Mouse (Mus musculus): ENCODE data around the gene Ezh1. TPM values are rescaled to one million over a fixed set of nuclear protein-coding genes. Genes with fewer than 3 reads are reported as not detected.

Ezh1 gene
- total RNA-seq, 2 experiments from 2014 or later = 55.7 to 62.7 TPM

- DNase-seq (ENCODE audit: low spot score in 2 of 2) = no peak
Measured at GRCm38 (mm10) chr11:101247521-101248030, 21.3 kb upstream of the Ezh1 start.

DNA sequence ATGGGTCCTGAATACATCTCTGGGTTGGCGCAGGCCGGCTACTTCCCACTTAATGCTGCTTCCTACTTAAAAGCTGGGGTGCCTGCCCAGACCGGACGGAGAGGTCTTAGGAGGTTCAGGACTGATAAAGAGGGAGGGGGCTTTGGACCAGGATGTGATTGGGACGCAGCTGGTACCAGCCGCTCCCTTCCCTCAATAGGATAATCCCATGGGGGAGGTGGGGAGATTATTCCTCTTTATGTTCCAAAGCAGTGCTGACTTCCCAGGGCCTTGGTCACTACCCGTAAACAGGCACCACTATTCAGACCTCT, 20.4 kb upstream of the Ezh1 start:
- DNase-seq (ENCODE audit: low spot score in 2 of 2) = no peak

DNA sequence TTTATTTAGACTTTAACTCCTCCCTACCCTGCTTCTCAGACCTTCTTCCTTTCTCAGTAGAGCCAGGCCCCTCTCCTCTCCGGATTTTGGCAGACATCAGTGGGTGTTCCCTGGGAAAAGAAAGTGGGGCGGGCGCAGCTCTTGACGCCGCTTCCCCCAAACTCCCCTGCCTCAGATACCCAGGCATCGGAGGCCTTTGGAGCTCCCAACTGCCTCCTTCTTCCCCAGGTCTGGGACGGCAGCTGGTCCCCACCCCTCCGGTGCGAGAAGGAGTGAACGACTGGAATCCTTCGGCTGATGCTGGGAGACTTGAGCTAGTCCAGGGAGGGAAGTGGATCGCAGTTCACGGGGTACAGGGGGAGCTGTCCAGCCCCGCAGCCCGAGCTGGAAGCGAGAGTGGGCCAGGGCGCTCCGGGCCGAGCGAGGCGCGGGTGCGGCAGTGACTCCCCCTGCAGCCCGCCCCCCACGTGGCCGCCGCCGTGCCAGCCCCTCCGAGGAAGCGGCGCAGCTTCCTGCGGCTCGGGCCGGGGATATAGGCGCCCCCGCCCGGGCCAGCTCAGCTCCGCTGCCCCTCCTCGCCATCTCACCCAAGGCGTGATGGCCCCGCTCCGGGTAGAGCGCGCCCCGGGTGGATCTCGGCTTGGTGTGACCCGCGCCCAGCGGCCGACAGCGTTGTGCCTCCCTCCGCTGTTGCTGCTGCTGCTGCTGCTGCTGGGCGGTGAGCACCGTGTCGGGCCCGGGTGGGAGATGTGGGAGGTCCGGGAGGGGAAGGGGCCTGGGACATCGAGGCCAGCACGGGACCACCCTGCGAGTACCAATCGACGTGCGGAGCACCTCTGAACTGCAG, 19.8 kb upstream of the Ezh1 start, which contains the start of gene Ramp2:
Ramp2 (plus strand) TSS at position 174 of the 847 bp plus-strand sequence.
- peak in 1 of 2 experiments; percentile 27 for DNase-seq (ENCODE audit: low spot score in 2 of 2)

DNA sequence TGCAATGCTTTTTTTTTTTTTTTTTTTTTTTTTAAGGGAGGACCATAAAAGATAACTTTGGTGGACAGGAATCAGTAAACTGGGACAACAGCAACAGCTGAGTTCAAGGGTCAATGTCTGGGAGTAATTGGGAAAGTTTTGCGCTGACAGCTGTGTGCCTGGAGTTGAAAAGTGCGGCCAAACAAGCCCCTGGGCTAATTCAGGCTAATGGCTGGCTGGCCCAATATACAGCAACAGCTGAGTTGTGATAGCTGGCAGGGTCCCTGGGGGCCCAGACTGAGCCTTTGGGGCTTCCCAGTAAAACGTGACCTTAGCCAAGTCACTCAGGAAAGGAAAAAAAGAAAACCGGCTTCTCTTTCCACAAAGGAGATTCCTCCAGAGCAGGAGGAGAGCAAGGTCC, 18.8 kb upstream of the Ezh1 start:
- DNase-seq (ENCODE audit: low spot score in 2 of 2) = no peak

GRCm38 (mm10) chr11:101238071-101238647, 11.9 kb upstream of the Ezh1 start:
- DNase-seq (ENCODE audit: low spot score in 2 of 2) = peak; percentile 26 to 39

- no peak for DNase-seq (ENCODE audit: low spot score in 2 of 2)
Measured at GRCm38 (mm10) chr11:101236782-101237181, 10.5 kb upstream of the Ezh1 start.

GRCm38 (mm10) chr11:101235429-101235828, 9.2 kb upstream of the Ezh1 start:
- no peak for DNase-seq (ENCODE audit: low spot score in 2 of 2)

DNA sequence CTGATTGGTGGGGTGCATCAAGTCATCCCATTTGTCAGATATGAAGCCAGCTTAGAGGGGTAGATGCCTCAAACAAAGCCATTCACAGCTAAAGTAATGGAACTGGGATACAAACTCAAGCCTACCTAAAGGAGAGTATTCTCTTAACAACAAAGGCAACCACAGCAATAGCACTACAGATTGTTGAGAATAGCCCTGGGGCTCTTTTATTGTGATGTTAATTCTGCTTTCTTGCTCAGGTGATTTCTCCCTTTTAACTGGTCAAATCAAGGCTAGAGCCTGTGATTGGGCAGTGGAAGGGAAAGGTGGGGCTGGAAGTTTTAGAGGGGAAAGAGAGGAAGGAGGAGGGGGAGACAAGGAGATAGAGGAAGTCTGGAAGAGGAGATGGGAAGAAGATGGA, 7.9 kb upstream of the Ezh1 start:
- no peak for DNase-seq (ENCODE audit: low spot score in 2 of 2)

- DNase-seq (ENCODE audit: low spot score in 2 of 2) = no peak
Measured at GRCm38 (mm10) chr11:101233240-101233639, 7.0 kb upstream of the Ezh1 start.

GRCm38 (mm10) chr11:101232010-101232839, 6.0 kb upstream of the Ezh1 start:
- no peak for DNase-seq (ENCODE audit: low spot score in 2 of 2)

- no peak for DNase-seq (ENCODE audit: low spot score in 2 of 2)
Measured at GRCm38 (mm10) chr11:101230991-101231871, 5.0 kb upstream of the Ezh1 start.

GRCm38 (mm10) chr11:101230526-101230925, 4.3 kb upstream of the Ezh1 start:
- DNase-seq (ENCODE audit: low spot score in 2 of 2) = no peak

DNA sequence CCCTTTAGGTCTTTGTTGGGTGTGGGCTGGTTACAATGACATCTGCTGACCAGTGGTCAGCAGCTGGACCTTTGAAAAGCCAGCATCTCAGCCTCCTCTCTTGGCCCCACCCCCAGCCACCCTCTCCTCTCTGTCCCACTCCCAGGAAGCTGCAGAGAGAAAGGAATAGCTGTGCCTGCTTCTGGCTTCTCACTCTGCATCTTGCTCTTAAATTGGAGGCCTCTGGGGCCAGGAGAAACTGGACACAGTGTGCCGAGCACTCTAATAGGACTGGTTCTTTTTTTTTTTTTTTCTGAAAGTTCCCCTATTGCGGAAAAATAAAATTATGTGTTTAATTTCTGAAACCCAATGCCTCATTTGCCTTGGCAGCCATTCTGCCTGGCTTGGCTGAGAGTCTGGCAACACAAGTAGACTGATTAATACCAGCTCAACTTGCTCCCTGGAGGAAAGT, 3.8 kb upstream of the Ezh1 start:
- DNase-seq (ENCODE audit: low spot score in 2 of 2) = no peak

DNA sequence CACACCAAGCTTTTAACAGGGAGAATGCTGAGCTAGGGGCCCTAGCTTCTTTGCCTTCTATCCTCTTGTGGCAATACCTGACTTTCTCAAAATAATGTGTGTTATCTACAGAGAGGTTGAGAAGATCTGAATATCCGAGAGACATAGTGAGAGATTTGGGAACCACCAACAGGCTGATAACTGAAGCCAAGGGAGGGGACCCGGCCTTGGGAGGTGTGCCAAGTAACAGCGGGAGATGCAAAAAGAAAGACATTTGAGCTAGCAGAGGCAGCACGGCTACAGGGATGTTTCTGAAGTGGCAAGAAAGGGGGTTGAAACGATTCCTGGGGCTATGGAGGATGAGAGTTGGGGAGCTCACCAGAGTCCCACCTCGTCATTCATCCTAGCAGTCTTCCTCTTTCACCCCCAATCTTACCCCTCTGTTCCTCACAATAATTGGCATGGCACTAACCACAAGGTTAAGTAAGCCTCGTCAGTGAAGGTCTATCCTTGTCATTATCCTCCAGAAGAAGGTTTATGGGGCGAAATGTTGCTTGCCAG, 3.2 kb upstream of the Ezh1 start:
- DNase-seq (ENCODE audit: low spot score in 2 of 2) = no peak

GRCm38 (mm10) chr11:101225331-101226064, 765 bp downstream of the Ezh1 start:
- no peak for DNase-seq (ENCODE audit: low spot score in 2 of 2)

GRCm38 (mm10) chr11:101224337-101224736, 1.9 kb downstream of the Ezh1 start:
- no peak for DNase-seq (ENCODE audit: low spot score in 2 of 2)

- DNase-seq (ENCODE audit: low spot score in 2 of 2) = no peak
Measured at GRCm38 (mm10) chr11:101221306-101221986, 4.8 kb downstream of the Ezh1 start.

GRCm38 (mm10) chr11:101220853-101221252, 5.4 kb downstream of the Ezh1 start:
- DNase-seq (ENCODE audit: low spot score in 2 of 2) = no peak

- no peak for DNase-seq (ENCODE audit: low spot score in 2 of 2)
Measured at GRCm38 (mm10) chr11:101218436-101219055, 7.7 kb downstream of the Ezh1 start.
